Mouse (Mus musculus) adrenal gland, postnatal 14 days (tissue): ENCODE results near the gene Dmbx1. TPM values are rescaled to one million over a fixed set of nuclear protein-coding genes. Genes with fewer than 3 reads are reported as not detected.

Source experiments
- DNase-seq: peaks from one replicate; pipeline ENCODE4 v3.0.0; 2021; ENCODE audit warnings: mixed read lengths
- total RNA-seq: library from RNA; stranded (reverse); gene quantifications from 2 replicates; pipeline ENCODE4 v1.2.3, GENCODE M21; 2021

Dmbx1 gene
- total RNA-seq, 1 experiment from 2014 or later: not detected

- DNase-seq: no peak
Measured at GRCm38 (mm10) chr4:115940681-115941080, 955 bp upstream of the Dmbx1 start.

GRCm38 (mm10) chr4:115938276-115939160 is 1.2 kb downstream of the Dmbx1 start:
- DNase-seq: no peak

GRCm38 (mm10) chr4:115937061-115937976 is 2.4 kb downstream of the Dmbx1 start:
- no peak for DNase-seq

GRCm38 (mm10) chr4:115936646-115937045 is 3.1 kb downstream of the Dmbx1 start:
- peak; percentile 29 for DNase-seq

- DNase-seq: no peak
Measured at GRCm38 (mm10) chr4:115935835-115936581, 3.7 kb downstream of the Dmbx1 start.

GRCm38 (mm10) chr4:115931556-115932088 is 8.1 kb downstream of the Dmbx1 start:
- DNase-seq: no peak

- no peak for DNase-seq
Measured at GRCm38 (mm10) chr4:115927637-115928036, 12.1 kb downstream of the Dmbx1 start.

GRCm38 (mm10) chr4:115923262-115923880 is 16.4 kb downstream of the Dmbx1 start:
- no peak for DNase-seq

GRCm38 (mm10) chr4:115922688-115923087 is 17.0 kb downstream of the Dmbx1 start:
- no peak for DNase-seq

GRCm38 (mm10) chr4:115919911-115920310 is 19.8 kb downstream of the Dmbx1 start:
- no peak for DNase-seq

GRCm38 (mm10) chr4:115911586-115911985 is 28.1 kb downstream of the Dmbx1 start:
- no peak for DNase-seq

- peak; percentile 42 for DNase-seq
Measured at GRCm38 (mm10) chr4:115908641-115909040, 31.1 kb downstream of the Dmbx1 start.

- DNase-seq: peak; percentile 34
Measured at GRCm38 (mm10) chr4:115907994-115908393, 31.7 kb downstream of the Dmbx1 start.

- no peak for DNase-seq
Measured at GRCm38 (mm10) chr4:115906791-115907190, 32.9 kb downstream of the Dmbx1 start.

- no peak for DNase-seq
Measured at GRCm38 (mm10) chr4:115905701-115906100, 34.0 kb downstream of the Dmbx1 start.

GRCm38 (mm10) chr4:115904375-115904774 is 35.4 kb downstream of the Dmbx1 start:
- no peak for DNase-seq

GRCm38 (mm10) chr4:115902816-115903215 is 36.9 kb downstream of the Dmbx1 start:
- DNase-seq: peak; percentile 88

- DNase-seq: peak; percentile 44
Measured at GRCm38 (mm10) chr4:115897901-115898631, 41.7 kb downstream of the Dmbx1 start.

GRCm38 (mm10) chr4:115894281-115894680 is 45.4 kb downstream of the Dmbx1 start:
- DNase-seq: no peak

- peak; percentile 9 for DNase-seq
Measured at GRCm38 (mm10) chr4:115890553-115890952, 49.2 kb downstream of the Dmbx1 start, which contains the start of gene 6430628N08Rik. 6430628N08Rik (plus strand) TSS chr4:115890665.

GRCm38 (mm10) chr4:115890066-115890465 is 49.7 kb downstream of the Dmbx1 start:
- no peak for DNase-seq
